Mouse (Mus musculus): Measurements from ENCODE around the gene Itpk1. TPM values are rescaled to one million over a fixed set of nuclear protein-coding genes. Genes with fewer than 3 reads are reported as not detected.

The Itpk1 gene
- polyA plus RNA-seq, 1 experiment, result 4.5 TPM

DNA sequence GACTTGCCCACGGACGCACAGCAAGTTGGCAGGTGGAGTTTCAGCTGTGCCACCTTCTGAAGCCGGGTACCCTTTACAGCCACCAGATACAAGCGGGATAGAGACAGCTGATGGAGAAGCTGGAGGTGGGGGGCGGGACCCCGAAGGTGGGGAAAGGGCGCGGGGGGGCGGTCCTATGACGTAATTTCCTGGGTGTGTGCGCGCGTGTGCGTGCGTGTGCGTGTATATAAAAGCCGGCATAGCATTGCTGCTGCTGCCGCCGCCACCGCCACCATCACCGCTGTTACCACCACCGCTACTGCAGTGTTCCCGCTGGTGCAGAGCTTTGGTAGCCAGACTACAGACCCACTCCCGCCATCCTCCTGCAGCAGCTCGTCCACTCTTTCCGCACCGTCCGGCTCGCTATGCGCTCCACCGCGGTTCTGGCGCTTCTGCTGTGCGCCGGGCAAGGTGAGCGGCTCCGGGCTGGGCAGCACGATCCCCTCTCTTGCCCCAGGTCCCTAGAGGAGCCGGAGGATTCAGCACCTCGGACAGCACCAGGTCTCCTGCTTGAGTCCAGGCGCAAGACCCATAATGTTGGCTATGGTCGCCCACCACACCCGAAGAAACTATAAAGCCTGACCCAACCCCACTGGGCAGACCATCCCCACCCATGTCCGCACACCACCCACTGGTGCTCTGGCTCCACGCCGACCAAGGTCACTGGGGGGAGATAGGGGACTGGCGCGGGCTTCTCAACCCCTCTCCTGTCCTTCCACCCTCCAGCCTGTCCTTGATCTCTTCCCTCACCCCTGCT, 149.8 kb downstream of the Itpk1 start, which contains the start of gene Chga:
TSS of gene Chga (plus strand) at position 249 of the 796 bp plus-strand sequence.
- Histone ChIP-seq H3K27me3 (ENCODE audit: control insufficient read depth, insufficient read depth, insufficient read length) (peaks cover 44% of the 10 kb centered on the region), H3K4me3 (ENCODE audit: insufficient read depth, poor library complexity, severe bottlenecking) (no peak within 1 kb of the TSS), H3K79me3 (ENCODE audit: low read depth) (no peaks in the 10 kb centered on the region), H3K36me3 (ENCODE audit: control insufficient read depth, insufficient read depth) (no peaks in the 10 kb centered on the region), H3K79me2 (ENCODE audit: control insufficient read depth, insufficient read depth) (no peaks in the 10 kb centered on the region), H3ac (ENCODE audit: control insufficient read depth, insufficient read length, low read depth) (no peak within 1 kb of the TSS)
- no peak for TF ChIP-seq USF1 (IDR thresholded peaks at IDR 0.05; ENCODE audit: low read depth)
- no peak for TF ChIP-seq MYOG (IDR thresholded peaks at IDR 0.05; ENCODE audit: control insufficient read depth, extremely low read depth, insufficient read length)
- TF ChIP-seq MYOD1 (IDR thresholded peaks at IDR 0.05; ENCODE audit: control insufficient read depth, insufficient read length, low read depth), result no peak
- TF ChIP-seq MAX (IDR thresholded peaks at IDR 0.05), result no peak
- TF ChIP-seq FOSL1 (IDR thresholded peaks at IDR 0.05; ENCODE audit: insufficient read depth, low read length, poor library complexity, severe bottlenecking), result no peak
- no peak for TF ChIP-seq CEBPB (IDR thresholded peaks at IDR 0.05; ENCODE audit: low read depth)
- no peak for TF ChIP-seq CTCF (IDR thresholded peaks at IDR 0.05; ENCODE audit: control insufficient read depth, insufficient read depth, insufficient read length)

DNA sequence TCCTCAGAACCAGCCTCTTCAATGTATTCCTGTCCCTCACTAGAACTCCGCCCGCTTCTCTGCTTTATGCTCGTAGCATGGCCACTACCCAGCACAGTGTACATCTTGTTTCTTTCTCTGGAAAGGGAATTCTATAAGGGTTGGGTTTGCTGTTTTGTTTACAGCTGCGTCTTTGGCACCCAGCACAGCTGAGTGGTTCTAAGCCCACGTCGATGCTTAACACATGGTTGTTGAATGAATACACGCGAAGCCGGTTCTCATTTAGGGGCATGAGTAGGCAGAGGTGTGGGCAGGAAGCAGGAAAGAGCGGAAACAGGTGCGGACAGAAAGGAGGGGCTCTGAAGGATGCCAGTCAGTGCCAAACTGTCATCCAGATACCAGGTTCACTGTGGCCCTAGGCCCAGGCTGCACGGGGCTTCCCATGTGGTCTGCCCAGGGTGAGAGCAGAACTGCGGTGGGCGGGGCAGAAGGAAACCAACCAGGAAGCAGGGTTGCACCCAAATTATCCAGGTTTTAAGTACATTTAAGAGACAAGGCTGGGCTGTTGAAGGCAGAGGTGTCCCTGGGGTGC, 150.9 kb downstream of the Itpk1 start:
- Histone ChIP-seq H3ac (ENCODE audit: control insufficient read depth, insufficient read length, low read depth) (no peak overlapping the region), H3K79me2 (ENCODE audit: control insufficient read depth, insufficient read depth) (no peaks in the 10 kb centered on the region), H3K27me3 (ENCODE audit: control insufficient read depth, insufficient read depth, insufficient read length) (peaks cover 36% of the 10 kb centered on the region), H3K36me3 (ENCODE audit: control insufficient read depth, insufficient read depth) (no peaks in the 10 kb centered on the region), H3K79me3 (ENCODE audit: low read depth) (no peaks in the 10 kb centered on the region), H3K4me3 (ENCODE audit: insufficient read depth, poor library complexity, severe bottlenecking) (no peak overlapping the region)
- TF ChIP-seq CTCF (IDR thresholded peaks at IDR 0.05; ENCODE audit: control insufficient read depth, insufficient read depth, insufficient read length), result no peak
- TF ChIP-seq FOSL1 (IDR thresholded peaks at IDR 0.05; ENCODE audit: insufficient read depth, low read length, poor library complexity, severe bottlenecking), result no peak
- TF ChIP-seq MYOG (IDR thresholded peaks at IDR 0.05; ENCODE audit: control insufficient read depth, extremely low read depth, insufficient read length), result no peak
- no peak for TF ChIP-seq CEBPB (IDR thresholded peaks at IDR 0.05; ENCODE audit: low read depth)
- no peak for TF ChIP-seq MAX (IDR thresholded peaks at IDR 0.05)

DNA sequence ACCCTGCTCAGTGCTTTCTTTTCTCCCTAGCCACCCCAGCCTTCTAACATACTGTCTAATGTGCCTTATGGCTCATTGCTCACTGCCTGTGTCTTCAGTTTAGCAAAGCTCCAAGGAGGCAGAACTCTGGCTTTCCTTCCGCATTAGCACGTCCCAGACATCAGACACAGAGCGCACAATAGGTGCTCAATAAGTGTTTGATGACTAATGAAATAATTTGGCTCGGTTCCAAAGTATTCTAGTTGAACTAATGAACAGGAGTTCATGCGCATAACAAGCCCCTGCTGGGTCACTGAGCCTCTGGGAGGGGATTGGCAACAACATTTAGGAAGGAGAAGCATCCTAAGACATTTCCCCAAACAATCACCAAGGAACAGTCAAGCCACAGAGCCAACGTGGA, 152.7 kb downstream of the Itpk1 start:
- Histone ChIP-seq H3K4me3 (ENCODE audit: insufficient read depth, poor library complexity, severe bottlenecking) (no peak overlapping the region), H3K36me3 (ENCODE audit: control insufficient read depth, insufficient read depth) (no peaks in the 10 kb centered on the region), H3ac (ENCODE audit: control insufficient read depth, insufficient read length, low read depth) (no peak overlapping the region), H3K27me3 (ENCODE audit: control insufficient read depth, insufficient read depth, insufficient read length) (peaks cover 19% of the 10 kb centered on the region), H3K79me3 (ENCODE audit: low read depth) (no peaks in the 10 kb centered on the region), H3K79me2 (ENCODE audit: control insufficient read depth, insufficient read depth) (no peaks in the 10 kb centered on the region)
- no peak for TF ChIP-seq MAX (IDR thresholded peaks at IDR 0.05)
- no peak for TF ChIP-seq MYOG (IDR thresholded peaks at IDR 0.05; ENCODE audit: control insufficient read depth, extremely low read depth, insufficient read length)
- no peak for TF ChIP-seq FOSL1 (IDR thresholded peaks at IDR 0.05; ENCODE audit: insufficient read depth, low read length, poor library complexity, severe bottlenecking)
- no peak for TF ChIP-seq CEBPB (IDR thresholded peaks at IDR 0.05; ENCODE audit: low read depth)
- TF ChIP-seq USF1 (IDR thresholded peaks at IDR 0.05; ENCODE audit: low read depth), result no peak
- no peak for TF ChIP-seq MYOD1 (IDR thresholded peaks at IDR 0.05; ENCODE audit: control insufficient read depth, insufficient read length, low read depth)
- TF ChIP-seq CTCF (IDR thresholded peaks at IDR 0.05; ENCODE audit: control insufficient read depth, insufficient read depth, insufficient read length), result no peak

DNA sequence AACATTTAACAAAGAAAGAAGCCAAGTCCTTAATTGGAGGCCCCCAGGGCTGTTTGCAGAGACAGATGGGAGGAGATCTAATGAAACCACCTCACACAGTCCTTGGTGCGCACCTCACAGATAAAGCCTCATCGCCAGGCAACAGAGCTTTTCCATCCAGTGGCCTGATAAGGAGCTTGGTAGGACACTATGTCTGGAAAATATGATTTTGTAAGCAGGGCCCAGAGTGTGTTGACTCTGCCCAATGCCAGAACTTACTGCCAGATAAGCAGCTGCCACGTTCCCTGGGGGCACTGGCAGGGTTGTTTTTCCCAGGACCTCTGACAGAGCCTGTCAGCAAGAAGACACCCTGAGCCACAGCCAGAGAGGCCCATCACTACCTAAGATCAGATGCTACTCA, 153.5 kb downstream of the Itpk1 start:
- Histone ChIP-seq H3K4me3 (ENCODE audit: insufficient read depth, poor library complexity, severe bottlenecking) (no peak overlapping the region), H3K36me3 (ENCODE audit: control insufficient read depth, insufficient read depth) (no peaks in the 10 kb centered on the region), H3K79me3 (ENCODE audit: low read depth) (no peaks in the 10 kb centered on the region), H3K79me2 (ENCODE audit: control insufficient read depth, insufficient read depth) (no peaks in the 10 kb centered on the region), H3ac (ENCODE audit: control insufficient read depth, insufficient read length, low read depth) (no peak overlapping the region), H3K27me3 (ENCODE audit: control insufficient read depth, insufficient read depth, insufficient read length) (peaks cover 20% of the 10 kb centered on the region)
- TF ChIP-seq MYOD1 (IDR thresholded peaks at IDR 0.05; ENCODE audit: control insufficient read depth, insufficient read length, low read depth), result no peak
- no peak for TF ChIP-seq USF1 (IDR thresholded peaks at IDR 0.05; ENCODE audit: low read depth)
- TF ChIP-seq MYOG (IDR thresholded peaks at IDR 0.05; ENCODE audit: control insufficient read depth, extremely low read depth, insufficient read length), result no peak
- no peak for TF ChIP-seq CTCF (IDR thresholded peaks at IDR 0.05; ENCODE audit: control insufficient read depth, insufficient read depth, insufficient read length)
- TF ChIP-seq FOSL1 (IDR thresholded peaks at IDR 0.05; ENCODE audit: insufficient read depth, low read length, poor library complexity, severe bottlenecking), result no peak
- no peak for TF ChIP-seq MAX (IDR thresholded peaks at IDR 0.05)
- no peak for TF ChIP-seq CEBPB (IDR thresholded peaks at IDR 0.05; ENCODE audit: low read depth)

DNA sequence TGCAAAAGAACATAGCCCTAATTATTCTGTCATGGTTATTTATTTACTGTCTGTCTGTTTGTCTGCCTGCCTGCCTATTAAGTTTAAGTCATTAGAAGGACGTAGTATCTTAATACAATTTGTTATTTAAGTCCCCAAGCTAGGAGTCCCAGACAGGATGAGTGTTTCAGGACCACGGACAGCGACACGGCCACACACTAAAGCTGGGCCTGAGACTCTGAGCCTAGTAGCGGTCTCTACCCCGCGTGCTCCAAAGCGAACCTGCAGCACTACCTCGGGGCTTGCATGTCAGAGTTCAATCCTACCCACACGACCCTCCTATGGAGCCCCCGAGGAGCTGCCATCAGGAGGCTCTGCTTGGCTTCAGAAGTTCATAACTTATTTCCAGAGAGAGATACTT, 154.2 kb downstream of the Itpk1 start:
- H3ac ChIP-seq (ENCODE audit: control insufficient read depth, insufficient read length, low read depth), result no peak overlapping the region
- H3K36me3 ChIP-seq (ENCODE audit: control insufficient read depth, insufficient read depth), result no peaks in the 10 kb centered on the region
- H3K4me3 ChIP-seq (ENCODE audit: insufficient read depth, poor library complexity, severe bottlenecking), result no peak overlapping the region
- H3K27me3 ChIP-seq (ENCODE audit: control insufficient read depth, insufficient read depth, insufficient read length), result peaks cover 19% of the 10 kb centered on the region
- no peaks in the 10 kb centered on the region for H3K79me3 ChIP-seq (ENCODE audit: low read depth)
- TF ChIP-seq MYOG (IDR thresholded peaks at IDR 0.05; ENCODE audit: control insufficient read depth, extremely low read depth, insufficient read length) (no peak), FOSL1 (IDR thresholded peaks at IDR 0.05; ENCODE audit: insufficient read depth, low read length, poor library complexity, severe bottlenecking) (no peak), CEBPB (IDR thresholded peaks at IDR 0.05; ENCODE audit: low read depth) (no peak), MAX (IDR thresholded peaks at IDR 0.05) (no peak), USF1 (IDR thresholded peaks at IDR 0.05; ENCODE audit: low read depth) (no peak), CTCF (IDR thresholded peaks at IDR 0.05; ENCODE audit: control insufficient read depth, insufficient read depth, insufficient read length) (no peak), MYOD1 (IDR thresholded peaks at IDR 0.05; ENCODE audit: control insufficient read depth, insufficient read length, low read depth) (no peak)
- H3K79me2 ChIP-seq (ENCODE audit: control insufficient read depth, insufficient read depth), result no peaks in the 10 kb centered on the region

Data from C2C12 (cell line).